Mouse (Mus musculus) small intestine, adult 10 weeks (tissue): ENCODE results near the gene Kcnj15. TPM values are rescaled to one million over a fixed set of nuclear protein-coding genes. Genes with fewer than 3 reads are reported as not detected.

Source experiments
- polyA plus RNA-seq: library from polyadenylated mRNA; stranded (reverse); fragments of 350-450 nt; fragmentation: Illumina TruSeq; extraction: RNeasy Lipid Tissue Mini Kit (QIAGEN cat#74804); gene quantifications from one replicate; pipeline ENCODE4 v1.2.3, GENCODE M21; 2014; ENCODE audit warnings: low replicate concordance

Gene Kcnj15
- polyA plus RNA-seq = 0.78 TPM

GRCm38 (mm10) chr16:95257266-95257894, at the start of gene Kcnj15:
TSS of gene Kcnj15 (plus strand) at chr16:95257558.

